In genomic region chr2:140861356-140861755, GRCm38 (mm10) we compare ENCODE assay signal across 20 mouse cellular contexts.
"Had no signal": no experiment of that assay in that cellular context is flagged by ENCODE, and none has a peak within 500 bp of the region (broad histone marks: within the 10 kb centered on the region; RNA-seq: fewer than 3 reads in every experiment).

No protein-coding gene starts in this region.

- H3K27ac ChIP-seq: midbrain, embryonic 10.5 days; midbrain, embryonic 12.5 days; neural tube, embryonic 12.5 days; stomach, embryonic 15.5 days; stomach, postnatal 0 days had no signal

- H3K4me2 ChIP-seq: lung, embryonic 14.5 days; midbrain, embryonic 12.5 days; neural tube, embryonic 12.5 days; stomach, embryonic 15.5 days had no signal

- H3K4me3 ChIP-seq: midbrain, embryonic 10.5 days; midbrain, embryonic 12.5 days; myocyte; neural tube, embryonic 12.5 days; stomach, embryonic 15.5 days had no signal

- H3K9me3 ChIP-seq: midbrain, embryonic 10.5 days; midbrain, embryonic 12.5 days; neural tube, embryonic 12.5 days; stomach, embryonic 15.5 days had no signal

- H3K36me3 ChIP-seq: midbrain, embryonic 10.5 days; midbrain, embryonic 12.5 days; neural tube, embryonic 12.5 days; stomach, embryonic 15.5 days had no signal

- H3K27me3 ChIP-seq: midbrain, embryonic 12.5 days; neural tube, embryonic 12.5 days; stomach, embryonic 15.5 days had no signal

- ATAC-seq: midbrain, embryonic 16.5 days had no signal

- H3K4me1 ChIP-seq: midbrain, embryonic 10.5 days; midbrain, embryonic 12.5 days; neural tube, embryonic 12.5 days; stomach, embryonic 15.5 days had no signal

- H3K9ac ChIP-seq: lung, embryonic 14.5 days; midbrain, embryonic 12.5 days; neural tube, embryonic 12.5 days; stomach, embryonic 15.5 days had no signal

- DNase-seq: lung, adult 18-20 months; lung, embryonic 14.5 days; lung, postnatal 10 days; lung, postnatal 4 days; midbrain, embryonic 14.5 days; retina, postnatal 1 day; right cerebral cortex, adult 18-20 months; right cerebral cortex, postnatal 25 days; right cerebral cortex, postnatal 4 days; spleen, adult 18-20 months; thymus, adult 2 months; thymus, postnatal 25 days; thymus, postnatal 4 days had no signal
